Mouse (Mus musculus) G1E-ER4 (cell line): Measurements from ENCODE around the gene Ccr7. TPM values are rescaled to one million over a fixed set of nuclear protein-coding genes. Genes with fewer than 3 reads are reported as not detected.

Experiments used
- GATA1 ChIP-seq: IDR thresholded peaks from one replicate; pipeline ENCODE4 v1.8.0; 2012; ENCODE audit warnings: low read length, inconsistent platforms
- polyA plus RNA-seq: library from polyadenylated mRNA; stranded (reverse); fragments of >175 nt; gene quantifications from 2 replicates; pipeline ENCODE4 v1.2.3, GENCODE M21; 2012

The Ccr7 gene
- polyA plus RNA-seq, 1 experiment, result not detected

GRCm38 (mm10) chr11:99095759-99096158 lies 59.1 kb downstream of the Ccr7 start:
- TF ChIP-seq GATA1, result no peak

GRCm38 (mm10) chr11:99094911-99095676 lies 59.8 kb downstream of the Ccr7 start:
- no peak for TF ChIP-seq GATA1

Other genes starting within 250 kb of the Ccr7 start
- 1.9 and 2.4 TPM in 2 replicates for gene Cdc6, start 247.3 kb downstream of the Ccr7 start, polyA plus RNA-seq
- 24.9 and 26.9 TPM in 2 replicates for gene Rara, start 227.3 kb downstream of the Ccr7 start, polyA plus RNA-seq
- gene Gjd3, start 172.1 kb downstream of the Ccr7 start, polyA plus RNA-seq, result not detected in 2 replicates
- gene Top2a, start 130.9 kb downstream of the Ccr7 start, polyA plus RNA-seq, result 15.1 and 74.1 TPM in 2 replicates
- not detected in 2 replicates for gene Igfbp4, start 113.8 kb downstream of the Ccr7 start, polyA plus RNA-seq
- not detected in 2 replicates for gene Tns4, start 65.8 kb downstream of the Ccr7 start, polyA plus RNA-seq
- gene Smarce1, start 75.9 kb upstream of the Ccr7 start, polyA plus RNA-seq, result 478 and 523 TPM in 2 replicates
- gene Krt222, start 89.0 kb upstream of the Ccr7 start, polyA plus RNA-seq, result not detected in 2 replicates
- gene Krt24, start 130.2 kb upstream of the Ccr7 start, polyA plus RNA-seq, result not detected in 2 replicates
- not detected in 2 replicates for gene Krt25, start 167.9 kb upstream of the Ccr7 start, polyA plus RNA-seq
- gene Krt26, start 182.9 kb upstream of the Ccr7 start, polyA plus RNA-seq, result not detected in 2 replicates
- gene Krt27, start 196.0 kb upstream of the Ccr7 start, polyA plus RNA-seq, result not detected in 2 replicates
- not detected in 2 replicates for gene Krt28, start 219.8 kb upstream of the Ccr7 start, polyA plus RNA-seq
- gene Krt10, start 234.3 kb upstream of the Ccr7 start, polyA plus RNA-seq, result 7.4 and 9.6 TPM in 2 replicates